Mouse (Mus musculus) liver, embryonic 11.5 days (tissue): ENCODE results near the gene Erbb2. TPM values are rescaled to one million over a fixed set of nuclear protein-coding genes. Genes with fewer than 3 reads are reported as not detected.

Experiments
- ATAC-seq: fragments of 200-750 bp; cut with Nextera tagmentation; replicated peaks from 2 replicates; pipeline ENCODE4 v1.8.0; 2017; ENCODE audit warnings: moderate number of reproducible peaks, mild to moderate bottlenecking, moderate TSS enrichment, moderate library complexity; ENCODE audit not compliant: low FRiP score
- DNase-seq: peaks from one replicate; pipeline ENCODE4 v3.0.0-alpha.2; 2017; ENCODE audit warnings: low spot score
- H3K27ac ChIP-seq: fragments of 300-500 bp; sonication (generic); 2 replicates; pipeline ENCODE4 v1.5.1; 2014; ENCODE audit warnings: mild to moderate bottlenecking, low read depth, low read length, control low read depth
- H3K27me3 ChIP-seq: fragments of 300-500 bp; sonication (generic); replicated peaks from 2 replicates; pipeline ENCODE4 v1.6.1; 2014; ENCODE audit warnings: low read length, mixed read lengths; ENCODE audit not compliant: control insufficient read depth, insufficient read depth
- H3K36me3 ChIP-seq: fragments of 300-500 bp; sonication (generic); 2 replicates; pipeline ENCODE4 v1.6.1; 2014; ENCODE audit warnings: mild to moderate bottlenecking, low read length, moderate library complexity, mixed read lengths; ENCODE audit not compliant: control insufficient read depth, insufficient read depth
- H3K4me1 ChIP-seq: fragments of 300-500 bp; sonication (generic); replicated peaks from 2 replicates; pipeline ENCODE4 v1.6.1; 2014; ENCODE audit warnings: low read length, mixed read lengths; ENCODE audit not compliant: control insufficient read depth, insufficient read depth
- H3K4me2 ChIP-seq: fragments of 300-500 bp; sonication (generic); 2 replicates; pipeline ENCODE4 v1.6.1; 2014; ENCODE audit warnings: mild to moderate bottlenecking, control low read depth, moderate library complexity
- H3K4me3 ChIP-seq: fragments of 300-500 bp; sonication (generic); 2 replicates; pipeline ENCODE4 v1.5.1; 2014; ENCODE audit warnings: low read depth, low read length, control low read depth
- H3K9ac ChIP-seq: fragments of 300-500 bp; sonication (generic); 2 replicates; pipeline ENCODE4 v1.6.1; 2014; ENCODE audit warnings: low read depth, low read length, control low read depth
- H3K9me3 ChIP-seq: fragments of 300-500 bp; sonication (generic); 2 replicates; pipeline ENCODE4 v1.6.1; 2016; ENCODE audit warnings: low read length, inconsistent platforms, mixed read lengths; ENCODE audit not compliant: control insufficient read depth
- WGBS: fragments of 180-500 bp; shearing (Covaris S2); extraction: QIAGEN DNeasy Blood & Tissue Kit; methylation state at CpG from one replicate; pipeline ENCODE4 v1.1.7; 2014; 5-methylcytosine and 5-hydroxymethylcytosine counted together
- polyA plus RNA-seq: library from polyadenylated mRNA; unstranded; fragments of >200 nt; fragmentation: Nextera tagmentation; extraction: Ambion mirVana; gene quantifications from 2 replicates; pipeline ENCODE4 v1.2.1, GENCODE M21; 2014

Gene Erbb2
- polyA plus RNA-seq, 1 experiment from 2014 or later: 13.5 TPM

GRCm38 (mm10) chr11:98449921-98450771 is 37.9 kb downstream of the Erbb2 start:
- Histone ChIP-seq H3K4me3 (0 out of 2 replicates have a peak overlapping the region, but pooled peaks have one; percentile 5), H3K4me1 (peaks cover 4% of the 10 kb centered on the region; the same call in 1 of the 2 replicates), H3K27ac (no peak overlapping the region), H3K4me2 (peak overlapping the region; percentile 50), H3K27me3 (peaks cover 54% of the 10 kb centered on the region), H3K9ac (no peak overlapping the region), H3K9me3 (no peaks in the 10 kb centered on the region), H3K36me3 (no peaks in the 10 kb centered on the region; the same call in none of the 2 replicates)
- whole genome bisulfite sequencing: 75% methylated on average over 20 of the region's 20 CpGs
- ATAC-seq (no peak), DNase-seq (no peak)

GRCm38 (mm10) chr11:98455484-98455883 is 43.2 kb downstream of the Erbb2 start:
- DNase-seq: no peak
- Histone ChIP-seq H3K4me2 (no peak overlapping the region), H3K9ac (no peak overlapping the region), H3K9me3 (no peaks in the 10 kb centered on the region), H3K4me1 (peaks cover 11% of the 10 kb centered on the region; the same call in 1 of the 2 replicates), H3K27me3 (peaks cover 33% of the 10 kb centered on the region), H3K27ac (no peak overlapping the region), H3K4me3 (no peak overlapping the region), H3K36me3 (no peaks in the 10 kb centered on the region; the same call in none of the 2 replicates)
- ATAC-seq: no peak
- 83% methylated on average over 4 of the region's 4 CpGs for WGBS

DNA sequence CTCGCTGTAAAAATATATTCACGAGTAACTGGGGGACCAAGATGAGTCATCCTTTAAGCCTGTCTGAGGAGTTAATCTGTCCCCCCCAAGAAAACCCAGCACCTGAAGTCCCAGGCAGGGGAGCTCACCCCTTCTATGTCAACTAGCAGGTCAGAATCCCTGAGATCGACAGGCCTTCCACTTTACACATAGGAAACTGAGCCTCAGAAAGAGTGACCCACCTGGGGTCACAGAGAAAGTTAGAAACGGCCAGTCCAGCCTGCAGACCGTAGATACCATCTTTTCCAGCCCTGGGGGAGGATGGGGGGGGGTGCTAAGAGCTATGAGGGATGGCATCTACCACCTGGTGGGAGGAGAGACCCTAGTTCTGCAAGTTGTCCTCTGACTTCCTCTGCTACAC is 44.3 kb downstream of the Erbb2 start:
- no peaks in the 10 kb centered on the region; the same call in none of the 2 replicates for H3K36me3 ChIP-seq
- no peak overlapping the region for H3K4me2 ChIP-seq
- 63% methylated on average over 5 of the region's 5 CpGs for WGBS
- no peaks in the 10 kb centered on the region for H3K9me3 ChIP-seq
- peaks cover 11% of the 10 kb centered on the region; the same call in 1 of the 2 replicates for H3K4me1 ChIP-seq
- ATAC-seq (no peak), DNase-seq (no peak)
- no peak overlapping the region for H3K4me3 ChIP-seq
- no peak overlapping the region for H3K9ac ChIP-seq
- H3K27ac ChIP-seq: no peak overlapping the region
- H3K27me3 ChIP-seq: peaks cover 37% of the 10 kb centered on the region

DNA sequence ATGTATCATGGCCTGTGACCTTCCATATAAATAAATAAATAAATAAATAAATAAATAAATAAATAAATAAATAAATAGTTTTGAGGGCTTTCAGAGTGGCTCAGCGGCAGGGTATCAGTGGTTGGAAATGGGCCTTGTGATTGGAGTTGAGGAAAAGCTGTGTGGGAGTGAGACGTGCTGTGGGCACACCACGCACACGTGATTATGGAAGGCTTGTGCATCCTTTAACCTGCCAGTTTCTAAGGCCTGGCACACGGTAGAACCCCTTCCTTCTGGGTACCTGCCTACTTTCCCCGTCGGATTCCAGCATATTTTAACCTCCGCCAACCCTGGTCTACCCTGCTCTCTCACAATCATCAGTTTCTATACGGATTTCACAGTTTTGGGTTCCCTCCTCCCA is 44.7 kb downstream of the Erbb2 start:
- ATAC-seq (peak; percentile 28), DNase-seq (no peak)
- Histone ChIP-seq H3K9me3 (no peaks in the 10 kb centered on the region), H3K4me2 (peak overlapping the region; percentile 92), H3K36me3 (no peaks in the 10 kb centered on the region; the same call in none of the 2 replicates), H3K4me3 (peak overlapping the region; percentile 69), H3K27ac (no peak overlapping the region), H3K4me1 (peaks cover 11% of the 10 kb centered on the region; the same call in 1 of the 2 replicates), H3K27me3 (peaks cover 41% of the 10 kb centered on the region), H3K9ac (peak overlapping the region; percentile 57)
- WGBS: 22% methylated on average over 9 of the region's 9 CpGs

GRCm38 (mm10) chr11:98457367-98458120 is 45.3 kb downstream of the Erbb2 start:
- peak overlapping the region; percentile 92 for H3K4me2 ChIP-seq
- no peaks in the 10 kb centered on the region; the same call in none of the 2 replicates for H3K36me3 ChIP-seq
- DNase-seq (peak; percentile 86), ATAC-seq (peak; percentile 77)
- peak overlapping the region; percentile 69 for H3K4me3 ChIP-seq
- peaks cover 44% of the 10 kb centered on the region for H3K27me3 ChIP-seq
- under 1% methylated on average over 38 of the region's 64 CpGs for WGBS
- H3K9me3 ChIP-seq: no peaks in the 10 kb centered on the region
- no peak overlapping the region for H3K27ac ChIP-seq
- H3K9ac ChIP-seq: peak overlapping the region; percentile 72
- H3K4me1 ChIP-seq: peaks cover 11% of the 10 kb centered on the region; the same call in 1 of the 2 replicates

GRCm38 (mm10) chr11:98458121-98458990 is 46.1 kb downstream of the Erbb2 start:
- H3K27me3 ChIP-seq: peaks cover 44% of the 10 kb centered on the region
- peak overlapping the region; percentile 92 for H3K4me2 ChIP-seq
- no peaks in the 10 kb centered on the region for H3K9me3 ChIP-seq
- no peak overlapping the region for H3K27ac ChIP-seq
- H3K9ac ChIP-seq: peak overlapping the region; percentile 72
- H3K36me3 ChIP-seq: no peaks in the 10 kb centered on the region; the same call in 1 of the 2 replicates
- ATAC-seq (peak; percentile 21; the same call in 1 of the 2 replicates), DNase-seq (no peak)
- 4% methylated on average over 29 of the region's 30 CpGs for WGBS
- peak overlapping the region; percentile 69 for H3K4me3 ChIP-seq
- peaks cover 11% of the 10 kb centered on the region; the same call in 1 of the 2 replicates for H3K4me1 ChIP-seq

DNA sequence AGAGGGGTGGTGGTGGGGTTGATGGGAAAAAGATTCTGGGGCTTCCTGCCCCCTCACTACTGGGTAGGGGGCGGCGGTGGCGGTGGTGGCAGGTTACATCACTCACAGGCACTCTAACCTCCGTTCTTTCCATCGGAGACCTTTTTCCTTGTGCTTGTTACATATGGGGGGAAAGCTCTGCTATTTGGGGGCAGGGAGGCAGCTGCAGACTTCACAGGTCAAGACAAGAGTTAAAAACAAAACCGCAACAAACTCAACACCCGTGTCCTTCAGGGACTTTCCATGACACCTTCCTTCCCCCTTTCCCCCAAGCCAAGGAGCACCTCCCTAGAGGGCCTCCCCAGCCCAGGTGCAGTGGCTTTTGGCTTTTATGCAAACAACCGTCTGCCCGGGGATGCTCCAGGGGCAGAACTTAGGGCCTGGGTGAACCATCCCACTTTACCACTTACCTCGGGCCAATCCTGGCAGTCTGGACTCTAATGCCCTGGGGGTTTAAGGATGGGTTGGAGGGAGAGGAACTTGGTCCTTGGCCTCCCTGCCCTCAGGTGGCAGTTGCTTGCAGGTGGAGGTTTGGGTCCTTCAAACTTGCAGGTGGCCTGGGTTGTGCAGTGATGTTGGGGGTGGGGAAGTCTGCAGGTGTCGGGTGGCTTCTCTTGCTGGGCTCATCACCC is 46.9 kb downstream of the Erbb2 start:
- 16% methylated on average over 11 of the region's 11 CpGs for WGBS

More for the DNA sequence above, 46.9 kb downstream of the Erbb2 start:
- no peak overlapping the region for H3K4me2 ChIP-seq
- H3K4me1 ChIP-seq: peaks cover 11% of the 10 kb centered on the region; the same call in 1 of the 2 replicates
- H3K9me3 ChIP-seq: no peaks in the 10 kb centered on the region
- no peak overlapping the region for H3K9ac ChIP-seq
- H3K27ac ChIP-seq: no peak overlapping the region
- peaks cover 41% of the 10 kb centered on the region for H3K27me3 ChIP-seq
- H3K4me3 ChIP-seq: no peak overlapping the region
- ATAC-seq (no peak), DNase-seq (no peak)
- H3K36me3 ChIP-seq: no peaks in the 10 kb centered on the region; the same call in 1 of the 2 replicates
